Mouse (Mus musculus) thymus, postnatal 10 days (tissue): ENCODE results near the gene Zfp184.
"Not testable (repeated sequence)": the region's sequence is repeated elsewhere in the genome, so short reads cannot be mapped to it uniquely, and the experiment has no call there.

Experiments
- DNase-seq, 2 experiments: peaks; one replicate each; pipeline ENCODE4 v3.0.0; 2021; ENCODE audit warnings: low spot score in 2 of 2

The Zfp184 gene

DNA sequence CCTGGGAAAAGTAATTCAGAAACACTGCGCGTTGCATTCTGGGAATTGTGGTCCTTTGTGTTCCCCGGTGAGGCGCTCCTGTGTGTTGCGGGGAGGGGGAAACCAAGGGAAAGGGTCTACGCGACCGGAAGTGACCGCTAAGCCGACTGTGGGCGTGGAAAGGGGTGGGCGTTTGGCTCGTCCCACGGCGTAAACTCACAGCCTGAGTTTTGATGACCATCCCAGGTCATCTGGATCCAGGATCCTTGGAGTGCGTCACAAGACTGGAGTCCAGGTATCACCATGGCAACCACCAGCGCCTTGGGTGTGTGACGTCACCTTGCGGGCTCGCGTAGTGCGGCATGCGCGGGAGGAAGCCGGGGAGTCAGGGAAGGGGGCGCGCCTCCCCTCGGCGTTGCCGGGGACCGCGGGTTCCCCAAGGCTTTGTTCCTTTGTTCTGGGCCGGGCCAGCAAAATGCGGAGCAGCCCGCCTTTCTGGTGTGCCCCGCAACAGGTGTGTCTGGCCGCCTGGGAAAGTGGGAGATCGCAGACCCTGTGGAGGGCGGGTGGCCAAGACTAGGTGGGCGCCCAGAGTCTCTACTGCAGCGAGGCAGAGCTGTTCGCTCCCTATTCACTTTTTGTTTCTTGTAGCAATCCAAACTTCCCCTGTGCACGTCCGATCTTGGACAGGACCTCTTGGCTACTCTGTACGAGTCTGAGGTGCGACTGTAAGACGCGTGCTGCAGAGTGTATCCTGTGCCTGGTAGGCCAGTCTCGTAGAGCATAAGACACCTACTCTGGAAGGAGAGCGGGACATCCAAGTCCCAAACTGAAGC is at the start of gene Zfp184:
TSS of gene Zfp184 (plus strand) at position 169 of the 815 bp plus-strand sequence.
- DNase-seq, result peak; percentile 85 to 87

DNA sequence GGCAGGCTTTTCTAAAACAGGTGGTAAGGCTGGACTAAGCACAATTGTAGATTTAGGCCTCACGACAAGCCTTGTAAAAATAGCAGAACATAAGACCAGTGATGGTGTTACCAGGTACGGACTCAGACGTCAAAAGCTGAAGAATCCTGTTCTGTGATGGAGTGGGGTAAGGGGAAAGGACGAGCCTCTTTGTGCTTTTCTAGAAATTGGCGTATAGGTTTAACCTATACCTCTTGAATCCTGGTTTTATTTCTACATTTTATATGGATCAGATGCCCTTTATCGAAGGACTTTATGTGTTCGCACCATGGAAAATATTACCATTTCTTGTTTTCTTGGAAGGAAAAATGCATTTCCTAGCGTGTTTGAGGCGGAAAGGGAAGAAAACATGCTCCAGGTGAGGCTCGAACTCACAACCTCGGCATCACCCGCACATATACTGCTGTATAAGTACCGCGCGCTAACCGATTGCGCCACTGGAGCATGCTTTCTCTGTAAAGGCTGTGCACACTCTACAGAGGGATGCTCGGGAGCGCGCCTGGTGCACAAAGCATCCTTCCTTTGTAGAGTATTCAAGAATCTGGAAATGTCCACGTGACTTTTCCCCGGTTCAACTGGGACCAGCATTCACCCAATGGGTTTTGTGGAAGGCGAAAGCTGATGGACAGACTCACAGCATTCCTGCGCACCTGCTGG is 48.2 kb upstream of the Zfp184 start:
- no peak for DNase-seq

DNA sequence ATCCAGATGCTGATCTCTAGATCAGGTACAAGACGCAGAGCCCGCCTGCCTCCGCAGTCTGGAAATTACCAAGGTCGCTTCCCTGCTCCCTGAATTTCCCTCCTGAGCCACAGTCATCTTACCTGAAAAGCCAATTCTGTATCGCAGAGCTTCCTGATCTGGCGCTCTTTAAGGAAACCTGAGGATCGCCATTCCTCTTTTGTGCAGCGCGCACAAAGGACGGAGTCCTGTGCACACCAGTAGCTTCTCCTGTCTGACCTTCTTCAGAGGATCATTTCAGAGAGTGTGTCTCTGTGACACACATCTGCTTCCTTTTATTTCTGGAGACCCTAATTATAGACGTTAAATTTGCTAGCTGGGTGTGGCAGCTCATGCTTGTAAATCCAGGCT is 47.7 kb upstream of the Zfp184 start:
- no peak for DNase-seq

DNA sequence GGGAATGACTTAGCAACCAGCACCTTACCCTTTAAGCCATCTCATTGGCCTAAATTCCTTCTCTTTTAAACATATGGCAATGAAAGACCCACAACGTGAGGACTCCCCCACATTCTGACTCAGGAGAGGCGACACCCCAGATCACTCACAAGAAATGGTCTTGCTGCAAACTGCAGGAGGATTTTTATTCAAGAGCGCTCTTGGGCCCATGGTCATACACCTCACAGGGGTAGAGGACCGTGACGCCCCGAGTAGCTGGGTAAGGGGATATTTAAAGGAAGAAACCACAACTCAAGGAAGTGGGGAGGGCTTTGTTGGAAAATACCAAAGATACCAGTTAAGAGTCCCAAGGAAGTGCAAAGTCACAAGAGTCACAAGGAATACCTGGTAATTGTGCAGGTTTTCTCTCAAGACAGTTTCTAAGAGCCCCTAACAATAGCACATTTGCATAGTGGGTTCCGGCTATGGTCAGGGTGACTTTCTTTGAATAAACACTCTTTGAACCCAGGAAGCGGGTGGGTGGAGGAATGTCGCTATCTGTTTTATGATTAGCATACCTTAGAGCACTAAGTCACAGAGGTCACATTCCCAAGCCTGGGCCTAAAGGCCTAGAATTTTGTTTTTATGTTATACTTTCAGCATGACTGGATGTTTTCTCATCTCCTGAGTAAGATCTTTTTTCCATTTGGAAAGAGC is 43.9 kb upstream of the Zfp184 start:
- not testable (repeated sequence) for DNase-seq

DNA sequence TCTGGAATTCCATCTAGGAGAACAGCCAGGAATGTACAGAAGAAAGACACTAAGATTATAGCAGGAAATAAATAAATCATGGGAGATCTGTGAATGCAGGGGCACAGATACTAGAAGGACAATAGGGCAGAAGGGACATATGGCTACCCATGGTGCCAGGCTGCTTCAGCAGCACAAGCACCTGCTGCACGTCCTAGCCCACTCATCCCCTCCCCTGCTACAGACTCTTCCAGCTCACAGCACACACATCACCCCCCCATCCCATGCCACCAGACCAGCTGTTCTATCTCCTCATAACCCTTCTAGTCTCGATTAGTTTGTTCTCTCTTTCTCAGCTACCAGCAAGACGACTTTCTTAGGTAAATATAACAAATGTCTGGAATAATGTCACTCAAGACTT is 41.4 kb upstream of the Zfp184 start:
- no peak for DNase-seq

DNA sequence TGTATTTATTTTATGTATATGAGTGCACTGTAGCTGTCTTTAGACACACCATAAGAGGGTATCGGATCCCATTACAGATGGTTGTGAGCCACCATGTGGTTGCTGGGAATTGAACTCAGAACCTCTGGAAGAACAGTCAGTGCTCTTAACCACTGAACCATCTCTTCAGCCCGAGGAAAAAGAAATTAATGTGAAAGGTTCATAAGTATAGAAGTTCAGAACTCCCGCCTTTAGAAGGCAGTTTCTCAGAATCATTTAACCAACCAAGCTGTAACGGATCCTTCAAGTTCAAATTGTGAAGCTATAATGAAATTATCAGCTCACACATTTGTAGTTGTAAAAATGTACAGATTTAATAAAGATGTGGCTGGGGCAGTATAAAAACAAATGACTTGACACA is 40.8 kb upstream of the Zfp184 start:
- DNase-seq, result not testable (repeated sequence)

DNA sequence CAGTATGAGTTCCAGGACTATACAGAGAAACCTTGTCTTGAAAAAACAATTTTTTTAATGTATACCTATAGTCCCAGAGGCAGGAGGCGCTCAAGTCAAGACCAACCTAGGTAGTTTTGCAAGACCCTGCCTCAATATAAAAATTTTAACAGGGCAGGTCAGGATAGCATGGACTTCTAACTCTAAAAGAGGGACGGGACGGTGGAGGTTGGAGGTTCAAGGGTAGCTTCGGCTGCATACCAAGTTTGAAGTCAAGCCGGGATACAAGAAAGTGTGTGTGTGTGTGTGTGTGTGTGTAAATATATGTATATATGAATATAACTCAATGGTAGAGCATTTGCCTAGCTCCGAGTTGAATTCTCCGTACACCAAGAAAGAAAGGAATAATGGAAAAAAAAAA is 38.6 kb upstream of the Zfp184 start:
- no peak for DNase-seq

DNA sequence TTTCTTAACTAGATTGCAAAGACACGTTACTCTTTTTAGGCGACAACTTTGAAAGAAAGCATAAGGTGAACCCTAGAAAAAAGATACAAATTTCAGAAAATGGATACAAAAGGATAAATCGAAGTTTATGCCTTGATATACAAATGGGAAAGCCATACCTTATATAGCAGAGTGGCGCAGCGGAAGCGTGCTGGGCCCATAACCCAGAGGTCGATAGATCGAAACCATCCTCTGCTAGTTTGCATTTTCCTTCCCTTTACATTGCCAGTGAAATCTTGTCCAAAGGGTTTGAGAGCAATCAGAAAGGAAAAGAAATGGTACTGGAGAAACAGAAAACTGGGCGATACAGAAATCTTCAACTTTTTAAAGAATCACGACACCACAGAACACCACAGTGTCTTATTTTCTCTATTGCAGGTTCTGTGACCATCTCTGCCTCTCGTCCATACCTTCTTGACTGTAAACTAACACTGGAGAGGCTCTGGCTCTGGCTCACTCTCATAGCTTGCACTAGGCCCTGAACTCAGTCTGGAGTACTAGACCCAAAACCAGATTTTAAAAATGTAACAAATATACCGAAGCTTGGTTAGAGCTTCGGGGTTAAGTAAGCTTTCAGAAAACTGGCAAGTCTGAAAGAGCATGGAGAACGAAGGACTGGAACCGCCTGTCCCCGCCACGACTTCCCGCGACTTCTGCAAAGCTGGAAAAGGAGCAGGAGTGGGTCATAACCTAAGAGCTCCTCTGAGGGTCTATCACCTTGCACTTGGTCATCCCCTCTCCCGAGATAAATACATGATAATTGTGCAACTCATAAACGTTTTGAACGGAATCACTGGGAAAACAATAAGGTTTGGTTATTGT is 37.7 kb upstream of the Zfp184 start:
- no peak for DNase-seq

DNA sequence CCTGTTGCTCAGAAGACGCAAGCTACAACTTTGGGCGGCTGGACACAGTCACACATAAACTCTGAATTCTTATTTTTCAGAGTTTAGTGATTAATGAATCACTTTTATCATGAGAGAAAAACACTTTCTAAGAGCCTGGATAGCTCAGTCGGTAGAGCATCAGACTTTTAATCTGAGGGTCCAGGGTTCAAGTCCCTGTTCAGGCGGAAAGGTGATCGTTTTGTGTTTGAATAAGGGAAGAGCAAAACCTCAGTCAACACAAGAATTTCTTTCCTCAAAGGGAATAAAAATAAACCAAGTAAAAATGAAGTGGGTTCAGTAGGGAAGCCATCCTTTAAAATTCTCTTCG is 37.1 kb upstream of the Zfp184 start:
- DNase-seq, result not testable (repeated sequence)

DNA sequence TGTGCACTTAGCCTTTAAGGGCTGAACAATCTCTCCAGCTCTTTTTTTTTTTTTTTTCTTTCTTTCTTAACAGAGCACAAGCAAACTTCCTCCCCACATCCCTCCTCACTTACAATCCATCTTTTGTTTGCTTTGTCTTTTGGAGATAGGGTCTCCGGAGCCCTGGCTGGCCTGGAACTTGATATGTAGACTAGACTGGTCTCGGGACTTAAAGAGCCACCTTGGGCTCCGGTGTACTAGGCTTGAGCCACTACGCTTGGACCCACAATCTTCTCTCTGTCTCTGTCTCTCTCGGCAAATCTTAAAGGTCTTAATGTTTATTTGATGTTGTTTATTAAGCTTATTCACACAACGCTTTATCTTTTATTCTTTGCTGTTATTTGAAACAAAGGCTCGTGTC is 34.2 kb upstream of the Zfp184 start:
- no peak for DNase-seq

DNA sequence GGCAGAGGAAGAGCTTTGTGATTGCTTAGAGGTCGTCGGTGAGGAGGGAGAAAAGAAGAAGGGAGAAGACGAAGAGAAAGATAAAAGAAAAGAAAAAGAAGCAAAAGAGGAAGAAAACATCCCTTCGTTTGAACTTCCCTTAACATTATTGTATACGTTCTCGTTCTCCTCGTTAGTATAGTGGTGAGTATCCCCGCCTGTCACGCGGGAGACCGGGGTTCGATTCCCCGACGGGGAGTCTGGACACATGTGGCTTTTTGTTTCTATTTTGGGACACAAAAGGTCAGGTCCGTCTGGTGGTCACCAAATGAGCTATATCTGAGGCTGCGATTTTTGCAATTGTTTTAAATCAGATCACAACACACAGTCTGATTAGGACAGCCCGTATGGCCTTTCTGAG is 33.7 kb upstream of the Zfp184 start:
- peak in 1 of 2 experiments; percentile 50 for DNase-seq

DNA sequence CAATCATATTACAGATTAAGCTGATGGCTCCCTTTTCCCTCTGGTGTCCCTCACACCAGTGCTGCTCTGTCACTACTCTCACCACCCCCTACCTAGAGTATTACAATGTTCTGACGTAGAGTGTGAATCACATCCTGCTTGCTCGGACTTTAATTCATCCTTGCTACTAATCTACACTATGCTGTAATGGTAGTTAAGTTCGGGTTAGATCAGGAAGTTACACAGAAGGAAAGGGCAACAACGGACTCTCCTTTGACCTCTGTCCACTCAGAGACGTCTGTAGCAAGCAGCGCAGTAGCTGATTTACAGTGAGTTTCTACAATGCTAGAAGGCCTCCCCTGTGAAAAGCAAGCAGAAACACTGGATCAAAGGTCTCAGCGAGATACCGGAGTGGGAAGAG is 31.0 kb upstream of the Zfp184 start:
- DNase-seq, result no peak

DNA sequence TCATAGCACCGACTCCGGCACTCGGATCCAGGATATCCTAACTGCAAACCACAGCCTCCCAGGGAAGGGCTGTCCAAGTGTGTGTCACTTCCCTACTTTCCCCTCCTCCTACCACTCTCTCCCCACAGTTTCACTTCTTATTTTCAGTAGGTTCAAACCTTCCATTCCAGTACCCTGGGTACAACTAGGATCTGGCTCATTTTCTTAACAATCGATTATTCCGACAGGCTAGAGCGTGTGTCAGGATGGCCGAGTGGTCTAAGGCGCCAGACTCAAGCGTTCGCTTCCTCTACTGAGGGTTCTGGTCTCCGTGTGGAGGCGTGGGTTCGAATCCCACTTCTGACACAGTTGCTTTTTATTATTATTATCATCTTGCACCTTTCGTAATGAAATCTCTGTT is 30.3 kb upstream of the Zfp184 start:
- DNase-seq, result peak in 1 of 2 experiments; percentile 18

DNA sequence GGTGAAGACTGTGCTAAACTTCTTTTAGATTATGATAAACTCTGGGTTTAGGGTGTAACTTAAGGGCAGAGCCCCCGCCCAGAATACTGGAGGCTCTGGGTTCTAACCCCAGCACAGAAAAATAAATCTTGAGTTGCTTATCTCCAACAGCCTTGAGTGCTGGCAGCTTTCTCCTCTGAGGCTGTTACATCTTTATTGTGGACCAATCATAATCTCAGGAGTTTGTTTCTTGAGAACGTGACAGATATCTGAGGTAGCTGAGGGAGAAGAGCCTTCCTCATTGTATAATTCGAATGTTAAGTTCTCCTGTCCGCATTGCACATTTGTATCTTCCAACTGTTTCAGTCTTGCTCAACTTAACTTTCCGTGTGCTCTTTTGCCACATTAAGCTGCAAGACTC is 29.4 kb upstream of the Zfp184 start:
- no peak for DNase-seq

DNA sequence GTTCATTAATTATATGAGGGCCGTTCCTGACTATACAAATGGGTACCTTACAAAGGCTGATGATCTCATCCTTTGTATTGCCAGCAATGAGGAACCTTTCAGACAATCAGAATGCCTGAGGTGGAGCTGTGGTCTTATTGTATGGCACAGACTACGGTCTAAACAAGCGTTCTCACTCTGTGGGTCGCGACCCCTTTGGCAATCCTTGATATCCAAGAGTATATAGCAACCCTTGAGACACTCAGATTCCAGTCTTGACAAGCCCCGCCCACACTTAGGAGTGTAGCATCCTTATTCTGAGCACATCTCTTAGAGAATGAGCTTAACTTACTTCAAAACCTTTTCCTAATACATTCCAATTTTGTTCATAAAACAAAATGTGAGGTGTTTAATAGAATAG is 28.8 kb upstream of the Zfp184 start:
- no peak for DNase-seq

DNA sequence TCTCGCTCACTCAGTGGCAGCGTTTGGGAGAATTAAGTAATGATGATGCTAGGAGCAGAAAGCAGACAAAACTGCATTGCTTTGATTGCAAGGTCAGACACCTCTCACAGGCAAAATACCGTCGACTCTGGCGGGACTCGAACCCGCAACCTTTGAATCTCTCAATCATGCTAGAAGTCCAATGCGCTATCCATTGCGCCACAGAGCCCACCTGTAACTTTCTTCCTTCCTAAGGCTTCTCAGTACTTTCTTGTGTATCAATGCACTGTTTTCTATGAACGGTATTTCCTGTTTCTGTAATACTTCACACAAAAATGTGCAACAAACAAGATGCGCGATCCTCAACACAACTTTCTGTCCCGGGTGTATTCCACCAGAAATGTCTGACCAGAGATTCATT is 27.9 kb upstream of the Zfp184 start:
- DNase-seq, result peak; percentile 52 to 60

DNA sequence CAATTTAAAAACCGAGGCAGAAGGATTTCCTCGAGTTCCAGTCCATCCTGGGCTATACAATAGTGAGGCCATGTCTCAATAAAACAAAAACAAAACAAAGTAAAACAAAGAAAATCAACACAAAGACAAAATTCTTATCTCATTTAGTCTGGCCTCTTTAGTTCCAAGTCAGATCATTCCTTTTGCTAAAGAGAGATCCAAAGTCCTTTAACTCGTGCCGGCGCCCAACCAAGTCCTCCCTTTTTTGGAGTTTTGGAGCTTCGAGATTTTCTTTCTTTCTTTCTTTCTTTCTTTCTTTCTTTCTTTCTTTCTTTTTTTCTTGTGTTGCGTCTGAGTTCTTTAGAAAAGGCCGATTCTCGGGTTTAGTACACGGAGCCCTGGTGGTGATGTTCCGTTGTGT is 27.4 kb upstream of the Zfp184 start:
- no peak for DNase-seq

DNA sequence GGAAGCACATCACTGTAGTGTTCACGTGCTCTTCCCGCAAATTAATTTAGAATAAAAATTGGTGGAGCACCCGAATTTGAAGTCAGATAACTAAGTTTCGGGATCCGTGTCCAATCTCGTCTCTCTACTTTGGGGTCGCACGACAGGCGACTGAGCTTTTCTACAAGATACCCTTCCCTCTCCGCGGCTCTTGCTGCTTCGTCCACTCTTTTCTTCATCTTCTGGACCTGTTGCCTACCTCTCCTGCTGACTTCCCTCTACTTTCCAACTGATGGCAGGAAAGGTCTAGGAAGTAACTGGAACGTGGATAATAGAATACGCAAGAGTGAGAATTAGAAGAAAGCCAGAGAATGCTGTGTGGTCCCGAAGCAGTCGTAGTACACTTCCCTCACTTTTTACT is 26.9 kb upstream of the Zfp184 start:
- DNase-seq, result no peak

DNA sequence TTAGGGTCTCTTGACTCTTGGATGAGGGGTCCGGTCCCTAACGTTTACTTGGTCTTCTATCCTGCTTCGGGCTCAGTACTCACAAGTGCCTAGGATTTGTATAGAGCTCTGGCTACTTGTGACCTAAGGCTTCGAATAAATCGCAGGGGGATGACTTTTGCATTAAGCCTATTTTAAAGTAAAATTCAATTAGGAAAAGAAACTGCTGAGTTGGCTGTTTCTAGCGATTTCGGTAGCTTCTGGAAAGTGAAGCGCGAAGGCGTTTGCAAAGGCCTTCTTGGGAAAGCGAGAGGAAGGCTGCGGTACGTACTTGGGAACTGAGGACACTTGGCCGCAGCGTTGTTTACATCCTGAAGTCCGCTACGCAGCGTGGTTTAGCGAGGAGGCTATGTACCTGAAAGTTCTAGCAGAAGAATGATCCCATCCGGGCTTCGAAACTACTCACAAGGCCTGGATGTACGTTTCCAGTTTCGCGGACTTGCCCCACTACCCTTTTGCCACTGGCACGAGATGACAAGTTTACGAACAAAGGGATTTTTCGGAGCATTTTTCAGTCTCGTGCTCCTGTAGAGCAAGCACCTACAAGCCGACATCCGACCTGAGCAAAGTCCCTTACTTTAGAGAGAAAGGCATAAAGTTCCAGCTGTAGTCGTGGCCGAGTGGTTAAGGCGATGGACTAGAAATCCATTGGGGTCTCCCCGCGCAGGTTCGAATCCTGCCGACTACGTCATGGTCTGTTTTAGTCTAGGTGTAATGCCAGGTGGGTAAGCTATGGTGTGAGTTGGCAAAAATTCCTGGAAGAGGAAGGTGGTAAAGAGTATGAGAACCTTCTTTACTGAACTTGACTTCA is 26.1 kb upstream of the Zfp184 start:
- peak; percentile 70 to 75 for DNase-seq

DNA sequence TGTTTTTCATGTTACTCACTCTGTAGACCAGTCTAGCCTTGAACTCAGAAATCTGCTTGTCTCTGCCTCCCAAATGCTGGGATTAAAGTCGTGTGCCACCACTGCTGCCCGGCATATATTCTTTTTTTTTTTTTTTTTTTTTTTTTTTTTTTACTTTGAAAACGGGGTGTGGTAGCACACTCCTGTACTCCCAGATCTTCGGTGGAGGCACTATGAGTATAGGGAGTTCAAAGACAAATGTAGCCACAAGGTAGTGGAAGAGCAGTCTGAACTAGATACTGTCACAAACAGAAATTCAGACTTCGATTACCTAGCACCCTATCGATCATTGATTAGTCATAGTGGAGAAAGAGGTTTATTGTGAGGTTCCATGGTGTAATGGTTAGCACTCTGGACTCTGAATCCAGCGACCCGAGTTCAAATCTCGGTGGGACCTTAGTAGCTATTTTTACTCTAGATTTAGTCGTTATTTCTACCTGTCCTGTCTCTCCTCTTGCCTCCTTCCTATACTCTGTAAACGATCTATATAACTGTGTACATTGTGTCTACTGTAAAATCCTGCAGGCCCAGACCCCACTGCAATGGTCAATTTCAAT is 25.0 kb upstream of the Zfp184 start:
- DNase-seq, result no peak
